In genomic region chr6:83215002-83215666, GRCm38 (mm10) we compare ENCODE assay signal across 8 mouse cellular contexts. TPM values are rescaled to one million over a fixed set of nuclear protein-coding genes. Genes with fewer than 3 reads are reported as not detected.
DNase-seq lines count a peak whose midpoint lies in the region; ATAC-seq lines count a peak whose summit lies in the region.

No protein-coding gene starts in this region.

- H3K9ac ChIP-seq in forebrain, embryonic 12.5 days, result no peak overlapping the region
- H3K9ac ChIP-seq in hindbrain, embryonic 12.5 days, result no peak overlapping the region

- WGBS in forebrain, embryonic 12.5 days, result 20% methylated on average over 7 of the region's 7 CpGs
- WGBS in hindbrain, embryonic 12.5 days, result 21% methylated on average over 7 of the region's 7 CpGs

- H3K9me3 ChIP-seq in forebrain, embryonic 12.5 days, result no peaks in the 10 kb centered on the region
- H3K9me3 ChIP-seq in hindbrain, embryonic 12.5 days (replicated peaks), result no peaks in the 10 kb centered on the region

- no peaks in the 10 kb centered on the region for H3K27me3 ChIP-seq in forebrain, embryonic 12.5 days
- no peaks in the 10 kb centered on the region for H3K27me3 ChIP-seq in hindbrain, embryonic 12.5 days

- no peak overlapping the region for H3K27ac ChIP-seq in forebrain, embryonic 12.5 days
- no peak overlapping the region for H3K27ac ChIP-seq in hindbrain, embryonic 12.5 days

- ATAC-seq in forebrain, embryonic 12.5 days (ENCODE audit: low FRiP score), result peak; percentile 80
- ATAC-seq in hindbrain, embryonic 12.5 days (ENCODE audit: low FRiP score), result peak; percentile 82
- peak; percentile 93 for ATAC-seq in megakaryocyte progenitor cell, adult 5-6 weeks (replicated peaks; ENCODE audit: poor library complexity)

- DNase-seq in heart, adult 11 months, result peak; percentile 92
- no peak for DNase-seq in heart, postnatal 25 days (ENCODE audit: low spot score)
- DNase-seq in c-Kit-positive CD71-positive TER-119-positive erythroid progenitor cells, embryonic 14.5 days (ENCODE audit: low spot score), result peak; percentile 45
- DNase-seq in layer of hippocampus, postnatal 10 days (ENCODE audit: low spot score in 2 of 2), result peak; percentile 85 to 89
- peak; percentile 80 for DNase-seq in right cerebral cortex, postnatal 14 days

- no peak overlapping the region for H3K4me2 ChIP-seq in forebrain, embryonic 12.5 days
- H3K4me2 ChIP-seq in hindbrain, embryonic 12.5 days (replicated peaks), result no peak overlapping the region

- H3K4me1 ChIP-seq in forebrain, embryonic 12.5 days, result peaks cover 17% of the 10 kb centered on the region
- peaks cover 21% of the 10 kb centered on the region for H3K4me1 ChIP-seq in hindbrain, embryonic 12.5 days

- no peaks in the 10 kb centered on the region for H3K36me3 ChIP-seq in forebrain, embryonic 12.5 days (replicated peaks)
- H3K36me3 ChIP-seq in hindbrain, embryonic 12.5 days, result no peaks in the 10 kb centered on the region

- H3K4me3 ChIP-seq in forebrain, embryonic 12.5 days (replicated peaks), result no peak overlapping the region
- H3K4me3 ChIP-seq in hindbrain, embryonic 12.5 days, result no peak overlapping the region

- intact Hi-C loops in heart, postnatal 25 days (cut with DNase I), result loop anchor here (2.0 to 10.0 kb wide), 2 partner anchors 64 to 460 kb away; partner anchors contain the start of gene Cd207

RNA-seq across cellular contexts. Expression of gene Slc4a5, which starts 4.5 kb away (rescaled TPM):
- not detected for total RNA-seq in heart, postnatal 25 days (2021)
- polyA plus RNA-seq in forebrain, embryonic 12.5 days (2016; fragmentation: Nextera tagmentation; extraction: Ambion mirVana), result 0.12 and 0.24 TPM in 2 replicates
- polyA plus RNA-seq in hindbrain, embryonic 12.5 days (2016; fragmentation: Nextera tagmentation; extraction: Ambion mirVana), result 5.0 and 6.1 TPM in 2 replicates
- 1 to 10 TPM in 1 of 2 experiments, under 1 TPM in 1; 0.31 to 2.9 TPM for total RNA-seq in layer of hippocampus, postnatal 10 days (2021)
- total RNA-seq in megakaryocyte progenitor cell, adult 5-6 weeks (2015), result 0.10 TPM in 1 of 2 replicates, not detected in the other
- total RNA-seq in megakaryocyte progenitor cell, adult 5-6 weeks (2017), result under 0.01 TPM in 1 of 2 replicates, not detected in the other

RNA-seq across cellular contexts. Expression of gene Dctn1, which starts 49.4 kb away (rescaled TPM):
- 100 to 1,000 TPM; 134 to 136 TPM for total RNA-seq in heart, postnatal 25 days (2021)
- 128 and 137 TPM in 2 replicates for polyA plus RNA-seq in forebrain, embryonic 12.5 days (2016; fragmentation: Nextera tagmentation; extraction: Ambion mirVana)
- polyA plus RNA-seq in hindbrain, embryonic 12.5 days (2016; fragmentation: Nextera tagmentation; extraction: Ambion mirVana), result 158 and 168 TPM in 2 replicates
- 100 to 1,000 TPM; 360 to 362 TPM for total RNA-seq in layer of hippocampus, postnatal 10 days (2021)
- total RNA-seq in megakaryocyte progenitor cell, adult 5-6 weeks (2015), result 50.8 and 51.4 TPM in 2 replicates
- 85.9 and 86.2 TPM in 2 replicates for total RNA-seq in megakaryocyte progenitor cell, adult 5-6 weeks (2017)

RNA-seq across cellular contexts. Expression of gene 1700003E16Rik, which starts 58.9 kb away (rescaled TPM):
- under 1 TPM in 1 of 2 experiments, not detected in 1; 0.17 TPM for total RNA-seq in heart, postnatal 25 days (2021)
- polyA plus RNA-seq in forebrain, embryonic 12.5 days (2016; fragmentation: Nextera tagmentation; extraction: Ambion mirVana), result 1.8 and 2.7 TPM in 2 replicates
- 4.4 and 5.2 TPM in 2 replicates for polyA plus RNA-seq in hindbrain, embryonic 12.5 days (2016; fragmentation: Nextera tagmentation; extraction: Ambion mirVana)
- total RNA-seq in layer of hippocampus, postnatal 10 days (2021), result 10 to 100 TPM; 20.6 to 22.1 TPM
- not detected in 2 replicates for total RNA-seq in megakaryocyte progenitor cell, adult 5-6 weeks (2015)
- not detected in 2 replicates for total RNA-seq in megakaryocyte progenitor cell, adult 5-6 weeks (2017)

RNA-seq across cellular contexts. Expression of gene Wdr54, which starts 58.9 kb away (rescaled TPM):
- total RNA-seq in heart, postnatal 25 days (2021), result 1 to 10 TPM; 1.0 to 2.3 TPM
- polyA plus RNA-seq in forebrain, embryonic 12.5 days (2016; fragmentation: Nextera tagmentation; extraction: Ambion mirVana), result 12.5 and 15.4 TPM in 2 replicates
- polyA plus RNA-seq in hindbrain, embryonic 12.5 days (2016; fragmentation: Nextera tagmentation; extraction: Ambion mirVana), result 11.2 and 11.5 TPM in 2 replicates
- total RNA-seq in layer of hippocampus, postnatal 10 days (2021), result 10 to 100 TPM; 21.5 to 28.1 TPM
- 0.57 TPM in 1 of 2 replicates, not detected in the other for total RNA-seq in megakaryocyte progenitor cell, adult 5-6 weeks (2015)
- under 0.01 and 0.14 TPM in 2 replicates for total RNA-seq in megakaryocyte progenitor cell, adult 5-6 weeks (2017)

Comparison
In these comparisons a context has a peak if more than half of its experiments do, and no peak if none do; other contexts are left out.
1. RNA of gene 1700003E16Rik, which starts 58.9 kb away (total RNA-seq): 20.6 to 22.1 TPM in layer of hippocampus, postnatal 10 days; 0.17 TPM in heart, postnatal 25 days and not detected in megakaryocyte progenitor cell, adult 5-6 weeks; every median in the first group is over 10 times any median in the second.
2. Peak in every context shown above with its lines, with median percentiles within 50 percentile points of each other: ATAC-seq.